Mouse (Mus musculus) hindbrain, embryonic 11.5 days (tissue): ENCODE results near the gene Gna11. TPM values are rescaled to one million over a fixed set of nuclear protein-coding genes. Genes with fewer than 3 reads are reported as not detected.

Source experiments
- ATAC-seq: fragments of 200-750 bp; cut with Nextera tagmentation; 2 replicates; pipeline ENCODE4 v1.8.0; 2017; ENCODE audit warnings: mild to moderate bottlenecking, moderate TSS enrichment, moderate library complexity; ENCODE audit not compliant: low FRiP score
- DNase-seq: peaks from one replicate; pipeline ENCODE4 v3.0.0-alpha.2; 2015; ENCODE audit warnings: low spot score
- H3K27ac ChIP-seq: fragments of 300-500 bp; sonication (generic); 2 replicates; pipeline ENCODE4 v1.5.1; 2014; ENCODE audit warnings: mild to moderate bottlenecking, low read depth, low read length
- H3K27me3 ChIP-seq: fragments of 300-500 bp; sonication (generic); 2 replicates; pipeline ENCODE4 v1.6.1; 2014; ENCODE audit warnings: mild to moderate bottlenecking, low read length, moderate library complexity, mixed read lengths; ENCODE audit not compliant: control insufficient read depth, insufficient read depth
- H3K36me3 ChIP-seq: fragments of 300-500 bp; sonication (generic); 2 replicates; pipeline ENCODE4 v1.6.1; 2014; ENCODE audit warnings: mild to moderate bottlenecking, low read length, moderate library complexity, mixed read lengths; ENCODE audit not compliant: control insufficient read depth, insufficient read depth
- H3K4me1 ChIP-seq: fragments of 300-500 bp; sonication (generic); replicated peaks from 2 replicates; pipeline ENCODE4 v1.6.1; 2014; ENCODE audit warnings: low read length, mixed read lengths; ENCODE audit not compliant: control insufficient read depth, insufficient read depth
- H3K4me2 ChIP-seq: fragments of 300-500 bp; sonication (generic); replicated peaks from 2 replicates; pipeline ENCODE4 v1.6.1; 2014; ENCODE audit warnings: mild to moderate bottlenecking, low read depth, low read length
- H3K4me3 ChIP-seq: fragments of 300-500 bp; sonication (generic); 2 replicates; pipeline ENCODE4 v1.5.1; 2014; ENCODE audit warnings: low read depth, low read length
- H3K9ac ChIP-seq: fragments of 300-500 bp; sonication (generic); 2 replicates; pipeline ENCODE4 v1.6.1; 2014; ENCODE audit warnings: low read depth, low read length
- H3K9me3 ChIP-seq: fragments of 300-500 bp; sonication (generic); 2 replicates; pipeline ENCODE4 v1.6.1; 2016; ENCODE audit warnings: low read length; ENCODE audit not compliant: control insufficient read depth
- WGBS: fragments of 180-500 bp; shearing (Covaris S2); extraction: QIAGEN DNeasy Blood & Tissue Kit; methylation state at CpG from one replicate; pipeline ENCODE4 v1.1.7; 2014; 5-methylcytosine and 5-hydroxymethylcytosine counted together
- polyA plus RNA-seq: library from polyadenylated mRNA; unstranded; fragments of >200 nt; fragmentation: Nextera tagmentation; extraction: Ambion mirVana; gene quantifications from 2 replicates; pipeline ENCODE4 v1.2.1, GENCODE M21; 2014

Gene Gna11
- polyA plus RNA-seq, 1 experiment from 2014 or later = 57.3 TPM

DNA sequence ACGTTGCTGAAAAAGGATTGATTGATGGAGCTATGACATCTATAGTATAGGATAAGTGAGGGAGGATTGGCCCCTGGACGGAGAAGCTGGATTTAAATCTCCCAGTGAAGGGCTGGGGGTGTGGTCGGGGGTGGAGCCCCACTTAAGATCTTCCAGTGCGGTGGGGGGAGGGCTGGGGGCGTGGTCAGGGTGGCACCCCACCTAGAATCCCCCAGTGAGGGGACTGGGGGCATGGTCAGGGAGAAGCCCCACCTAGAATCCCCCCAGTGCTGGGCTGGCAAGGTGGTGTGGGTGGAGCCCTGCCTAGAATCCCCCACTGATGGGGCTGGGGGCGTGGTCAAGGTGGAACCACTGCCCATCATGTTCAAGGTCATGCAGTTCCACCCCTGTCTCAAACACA, 37.9 kb downstream of the Gna11 start:
- H3K4me2 ChIP-seq = no peak overlapping the region
- H3K27me3 ChIP-seq = 0 out of 2 replicates have a peak, but pooled peaks cover under 1% of the 10 kb centered on the region
- no peaks in the 10 kb centered on the region for H3K4me1 ChIP-seq
- no peak for ATAC-seq
- H3K27ac ChIP-seq = no peak overlapping the region
- H3K9ac ChIP-seq = no peak overlapping the region
- no peaks in the 10 kb centered on the region for H3K9me3 ChIP-seq
- WGBS = 43% methylated on average over 6 of the region's 6 CpGs
- H3K4me3 ChIP-seq = no peak overlapping the region
- H3K36me3 ChIP-seq = no peaks in the 10 kb centered on the region
- no peak for DNase-seq

- Histone ChIP-seq H3K4me1 (no peaks in the 10 kb centered on the region), H3K9ac (no peak overlapping the region), H3K27ac (no peak overlapping the region), H3K4me2 (no peak overlapping the region), H3K27me3 (no peaks in the 10 kb centered on the region), H3K4me3 (no peak overlapping the region), H3K36me3 (no peaks in the 10 kb centered on the region), H3K9me3 (no peaks in the 10 kb centered on the region)
- DNase-seq (no peak), ATAC-seq (no peak)
- WGBS = 83% methylated on average over 15 of the region's 15 CpGs
Observed at GRCm38 (mm10) chr10:81505016-81505664, 39.9 kb downstream of the Gna11 start.

GRCm38 (mm10) chr10:81502658-81503057, 42.3 kb downstream of the Gna11 start:
- H3K36me3 ChIP-seq = no peaks in the 10 kb centered on the region
- peak; percentile 90 for DNase-seq
- ATAC-seq = peak; percentile 16; the same call in 1 of the 2 replicates
- peak overlapping the region; percentile 23 for H3K4me3 ChIP-seq
- no peaks in the 10 kb centered on the region for H3K27me3 ChIP-seq
- H3K9me3 ChIP-seq = no peaks in the 10 kb centered on the region
- no peak overlapping the region for H3K27ac ChIP-seq
- no peaks in the 10 kb centered on the region for H3K4me1 ChIP-seq
- 11% methylated on average over 36 of the region's 36 CpGs for WGBS
- peak overlapping the region; percentile 49 for H3K4me2 ChIP-seq
- 0 out of 2 replicates have a peak overlapping the region, but pooled peaks have one; percentile 32 for H3K9ac ChIP-seq

- H3K9me3 ChIP-seq = no peaks in the 10 kb centered on the region
- 83% methylated on average over 5 of the region's 5 CpGs for WGBS
- H3K9ac ChIP-seq = no peak overlapping the region
- H3K4me1 ChIP-seq = no peaks in the 10 kb centered on the region
- ATAC-seq = no peak
- no peak for DNase-seq
- H3K4me2 ChIP-seq = no peak overlapping the region
- no peak overlapping the region for H3K4me3 ChIP-seq
- no peak overlapping the region for H3K27ac ChIP-seq
- H3K27me3 ChIP-seq = no peaks in the 10 kb centered on the region
- no peaks in the 10 kb centered on the region for H3K36me3 ChIP-seq
Observed at GRCm38 (mm10) chr10:81501863-81502262, 43.1 kb downstream of the Gna11 start.

DNA sequence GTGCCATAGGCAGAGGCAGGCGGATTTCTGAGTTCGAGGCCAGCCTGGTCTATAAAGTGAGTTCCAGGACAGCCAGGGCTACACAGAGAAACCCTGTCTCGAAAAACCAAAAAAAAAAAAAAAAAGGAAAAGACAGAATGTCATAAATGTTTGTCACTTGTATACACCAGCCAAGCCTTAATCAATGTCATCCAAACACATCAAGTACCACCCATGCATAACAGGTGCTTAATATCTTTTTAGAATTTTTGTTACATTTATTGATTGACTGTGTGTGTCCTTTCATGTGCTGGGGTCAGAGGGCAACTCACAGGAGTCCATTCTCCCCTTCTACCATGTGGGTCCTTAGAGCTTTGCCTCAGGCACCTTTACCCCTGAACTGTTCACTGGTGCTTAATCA, 45.0 kb downstream of the Gna11 start, which contains the start of gene S1pr4:
S1pr4 (minus strand) TSS at position 101 of the 400 bp plus-strand sequence.
- WGBS = 83% methylated on average over 2 of the region's 3 CpGs

GRCm38 (mm10) chr10:81499250-81499901, 45.6 kb downstream of the Gna11 start:
- ATAC-seq (no peak), DNase-seq (no peak)
- Histone ChIP-seq H3K9me3 (no peaks in the 10 kb centered on the region), H3K4me2 (no peak overlapping the region), H3K27me3 (no peaks in the 10 kb centered on the region), H3K4me3 (no peak overlapping the region), H3K4me1 (peaks cover 7% of the 10 kb centered on the region), H3K27ac (no peak overlapping the region), H3K9ac (no peak overlapping the region), H3K36me3 (no peaks in the 10 kb centered on the region)
- WGBS = 68% methylated on average over 23 of the region's 23 CpGs

More for the DNA sequence above, 45.0 kb downstream of the Gna11 start, which contains the start of gene S1pr4:
- H3K27ac ChIP-seq = no peak within 1 kb of the TSS
- H3K4me2 ChIP-seq = no peak within 1 kb of the TSS
- no peak within 1 kb of the TSS for H3K9ac ChIP-seq
- no peaks in the 10 kb centered on the region for H3K27me3 ChIP-seq
- DNase-seq (no peak), ATAC-seq (no peak)
- H3K9me3 ChIP-seq = no peaks in the 10 kb centered on the region
- H3K4me3 ChIP-seq = no peak within 1 kb of the TSS
- no peaks in the 10 kb centered on the region for H3K36me3 ChIP-seq
- H3K4me1 ChIP-seq = peaks cover 6% of the 10 kb centered on the region

DNA sequence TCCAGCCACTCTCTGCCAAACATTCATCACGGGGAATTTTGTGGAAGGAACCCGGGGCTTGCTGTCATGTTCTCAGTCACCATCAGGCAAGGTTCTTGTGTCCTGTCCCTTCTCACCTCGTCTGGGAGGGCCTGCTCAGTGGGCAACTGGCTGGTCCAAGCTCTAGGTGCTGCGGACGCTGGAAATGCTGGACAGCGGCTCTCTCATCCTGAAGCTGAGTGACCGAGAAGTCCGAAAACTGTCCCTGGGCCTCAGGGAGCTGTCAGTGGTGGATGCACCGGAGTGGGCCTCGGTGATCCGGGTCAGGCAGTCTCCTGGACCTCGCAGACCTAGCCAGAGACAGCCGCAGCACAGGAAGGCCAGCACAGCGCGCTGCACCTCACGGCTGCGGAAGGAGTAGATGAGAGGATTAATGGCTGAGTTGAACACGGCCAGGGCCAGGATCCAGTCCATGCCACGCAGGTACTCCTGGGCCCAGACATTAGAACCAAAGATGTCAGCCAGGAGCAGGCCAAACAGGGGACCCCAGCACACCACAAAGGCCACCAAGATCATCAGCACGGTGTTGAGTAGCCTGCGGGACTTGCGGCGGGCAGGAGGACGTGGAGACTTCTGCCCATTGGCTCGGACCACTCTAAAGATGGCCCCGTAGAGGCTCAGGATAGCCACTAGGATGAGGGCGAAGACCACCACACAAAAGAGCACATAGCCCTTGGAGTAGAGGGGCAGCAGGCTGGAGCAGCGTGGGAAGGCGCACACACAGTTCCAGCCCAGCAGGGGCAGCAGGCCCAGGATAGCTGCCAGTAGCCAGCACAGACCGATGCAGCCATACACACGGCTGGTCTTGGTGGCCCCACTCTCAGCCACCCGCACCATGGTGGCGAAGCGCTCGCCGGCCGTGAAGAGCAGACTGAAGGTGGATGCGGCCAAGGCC, 46.4 kb downstream of the Gna11 start:
- WGBS = 88% methylated on average over 38 of the region's 38 CpGs
- H3K27me3 ChIP-seq = no peaks in the 10 kb centered on the region
- no peak overlapping the region for H3K4me2 ChIP-seq
- peaks cover 7% of the 10 kb centered on the region for H3K4me1 ChIP-seq
- H3K36me3 ChIP-seq = no peaks in the 10 kb centered on the region
- no peak for ATAC-seq
- DNase-seq = no peak
- H3K9ac ChIP-seq = no peak overlapping the region
- H3K9me3 ChIP-seq = no peaks in the 10 kb centered on the region
- no peak overlapping the region for H3K4me3 ChIP-seq
- H3K27ac ChIP-seq = no peak overlapping the region

DNA sequence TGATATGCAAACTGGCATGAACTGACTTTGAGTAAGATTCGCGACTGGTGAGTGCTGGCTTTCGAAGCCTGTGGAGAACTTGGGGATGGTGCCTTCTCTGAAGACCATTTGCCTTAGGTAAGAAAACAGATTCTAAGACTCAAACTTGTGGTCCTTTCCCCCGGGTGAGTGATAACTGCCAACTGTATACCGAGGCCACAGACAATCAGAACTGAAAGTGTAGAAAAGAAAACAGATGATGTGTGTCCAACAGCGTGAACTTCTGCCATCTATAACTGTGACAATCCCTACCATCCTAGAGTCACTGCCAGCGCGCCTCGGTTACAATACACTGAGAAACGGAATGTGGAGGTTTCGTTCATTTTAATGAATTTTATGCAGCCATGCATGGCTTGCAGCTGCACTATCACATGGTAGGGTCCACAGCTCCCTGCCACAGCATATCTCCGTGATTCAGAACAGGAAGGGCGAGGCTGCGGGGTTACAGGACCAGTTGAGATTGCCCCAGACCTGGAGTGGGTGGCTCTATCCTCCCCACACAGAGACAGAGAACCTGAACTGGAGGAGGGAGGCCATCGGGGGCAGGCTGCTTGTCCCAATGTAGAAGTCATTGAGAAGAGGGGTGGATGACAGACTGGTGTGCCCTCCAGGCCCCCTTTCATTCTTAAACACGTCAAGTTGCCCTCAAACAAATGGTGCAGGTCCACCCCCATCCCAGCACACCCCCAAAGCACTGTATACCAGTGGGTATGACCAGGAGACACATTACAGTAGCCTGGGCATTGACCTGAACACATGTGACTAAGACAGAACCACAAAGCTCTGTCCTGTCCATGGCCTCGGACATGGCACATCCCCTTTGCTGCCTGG, 47.4 kb downstream of the Gna11 start:
- no peak overlapping the region for H3K9ac ChIP-seq
- no peaks in the 10 kb centered on the region for H3K9me3 ChIP-seq
- WGBS = 87% methylated on average over 17 of the region's 17 CpGs
- H3K27me3 ChIP-seq = no peaks in the 10 kb centered on the region
- no peak overlapping the region for H3K4me2 ChIP-seq
- H3K36me3 ChIP-seq = no peaks in the 10 kb centered on the region
- ATAC-seq (no peak), DNase-seq (no peak)
- no peak overlapping the region for H3K27ac ChIP-seq
- H3K4me1 ChIP-seq = peaks cover 7% of the 10 kb centered on the region
- no peak overlapping the region for H3K4me3 ChIP-seq
